Mouse (Mus musculus): ENCODE results near the gene Btbd19. TPM values are rescaled to one million over a fixed set of nuclear protein-coding genes. Genes with fewer than 3 reads are reported as not detected.
A peak's percentile ranks its signal among the peaks of the same experiment; 100 is the strongest.

Gene Btbd19
- polyA plus RNA-seq, 1 experiment from 2014 or later, result 4.1 TPM

DNA sequence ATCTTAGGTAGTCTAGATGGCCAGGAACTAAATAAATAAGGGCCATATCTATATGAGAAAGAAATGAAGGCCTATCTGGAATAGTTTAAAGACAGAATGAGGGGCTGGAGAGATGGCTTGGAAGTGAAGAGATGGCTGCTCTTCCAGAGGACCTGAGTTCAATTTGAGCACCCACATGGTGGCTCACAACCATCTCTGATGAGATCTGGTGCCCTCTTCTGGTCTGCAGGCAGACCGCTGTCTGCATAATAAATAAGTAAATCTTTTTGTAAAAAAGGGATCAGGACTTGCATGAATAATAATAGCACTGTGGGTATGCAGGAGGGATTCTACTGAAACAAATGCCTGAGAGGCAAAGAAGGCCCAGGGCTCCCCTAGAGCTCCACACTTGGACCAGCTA is 12.3 kb downstream of the Btbd19 start:
- no peaks in the 10 kb centered on the region for H3K27me3 ChIP-seq (ENCODE audit: control insufficient read depth, insufficient read depth, low read length)
- H3K9me3 ChIP-seq (ENCODE audit: control insufficient read depth, low read length), result no peaks in the 10 kb centered on the region
- H3K9ac ChIP-seq (ENCODE audit: low read length), result no peak overlapping the region
- 85% methylated on average over 1 of the region's 1 CpGs for WGBS
- H3K36me3 ChIP-seq (ENCODE audit: control insufficient read depth, insufficient read depth, low read length), result no peaks in the 10 kb centered on the region
- DNase-seq (ENCODE audit: low spot score) (no peak), ATAC-seq (ENCODE audit: insufficient number of reproducible peaks, low FRiP score, low TSS enrichment, low read depth) (no peak)
- H3K27ac ChIP-seq (replicated peaks; ENCODE audit: low read depth, low read length), result no peak overlapping the region
- H3K4me1 ChIP-seq (ENCODE audit: control insufficient read depth, insufficient read depth, low read length), result no peaks in the 10 kb centered on the region
- no peak overlapping the region for H3K4me3 ChIP-seq (ENCODE audit: low read depth, low read length)
- H3K4me2 ChIP-seq (ENCODE audit: low read depth, severe bottlenecking), result 0 out of 2 replicates have a peak overlapping the region, but pooled peaks have one; percentile 17

DNA sequence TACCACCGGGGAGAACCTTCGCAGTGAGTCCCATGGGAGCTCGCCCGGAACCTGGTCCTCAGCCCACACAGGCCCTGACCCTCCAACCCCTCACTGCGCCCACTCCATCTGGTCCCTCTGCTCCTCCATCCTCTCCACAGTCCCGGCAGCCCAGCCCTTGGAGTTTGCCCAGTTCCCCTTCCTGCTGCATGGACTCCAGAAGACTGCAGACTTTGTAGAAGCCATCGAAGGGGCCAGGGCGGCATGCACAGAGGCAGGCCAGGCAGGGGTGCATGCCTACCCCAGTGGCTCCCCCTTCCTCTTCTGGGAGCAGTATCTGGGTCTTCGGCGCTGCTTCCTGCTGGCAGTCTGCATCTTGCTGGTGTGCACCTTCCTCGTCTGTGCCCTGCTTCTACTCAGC is 14.5 kb downstream of the Btbd19 start:
- Histone ChIP-seq H3K27ac (replicated peaks; ENCODE audit: low read depth, low read length) (no peak overlapping the region), H3K4me3 (ENCODE audit: low read depth, low read length) (no peak overlapping the region), H3K36me3 (ENCODE audit: control insufficient read depth, insufficient read depth, low read length) (no peaks in the 10 kb centered on the region), H3K4me1 (ENCODE audit: control insufficient read depth, insufficient read depth, low read length) (no peaks in the 10 kb centered on the region), H3K4me2 (ENCODE audit: low read depth, severe bottlenecking) (no peak overlapping the region), H3K27me3 (ENCODE audit: control insufficient read depth, insufficient read depth, low read length) (no peaks in the 10 kb centered on the region), H3K9ac (ENCODE audit: low read length) (no peak overlapping the region), H3K9me3 (ENCODE audit: control insufficient read depth, low read length) (no peaks in the 10 kb centered on the region)
- 92% methylated on average over 11 of the region's 11 CpGs for WGBS
- no peak for DNase-seq (ENCODE audit: low spot score)
- ATAC-seq (ENCODE audit: insufficient number of reproducible peaks, low FRiP score, low TSS enrichment, low read depth), result no peak

DNA sequence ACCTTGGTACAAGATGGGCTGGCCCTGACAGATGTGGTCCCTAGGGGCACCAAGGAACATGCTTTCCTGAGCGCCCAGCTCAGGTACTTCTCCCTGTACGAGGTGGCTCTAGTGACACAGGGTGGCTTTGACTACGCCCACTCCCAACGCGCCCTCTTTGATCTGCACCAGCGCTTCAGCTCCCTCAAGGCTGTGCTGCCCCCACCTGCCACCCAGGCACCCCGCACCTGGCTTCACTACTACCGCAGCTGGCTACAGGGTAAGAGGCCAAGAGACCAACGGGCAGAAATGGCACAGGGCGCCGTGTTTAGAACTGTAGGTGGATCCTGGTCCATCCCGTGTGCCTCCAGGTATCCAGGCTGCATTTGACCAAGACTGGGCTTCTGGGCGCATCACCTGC is 15.3 kb downstream of the Btbd19 start:
- ATAC-seq (ENCODE audit: insufficient number of reproducible peaks, low FRiP score, low TSS enrichment, low read depth) (no peak), DNase-seq (ENCODE audit: low spot score) (no peak)
- H3K4me2 ChIP-seq (ENCODE audit: low read depth, severe bottlenecking), result no peak overlapping the region
- no peak overlapping the region for H3K4me3 ChIP-seq (ENCODE audit: low read depth, low read length)
- no peak overlapping the region for H3K27ac ChIP-seq (replicated peaks; ENCODE audit: low read depth, low read length)
- no peaks in the 10 kb centered on the region for H3K36me3 ChIP-seq (ENCODE audit: control insufficient read depth, insufficient read depth, low read length)
- no peaks in the 10 kb centered on the region for H3K4me1 ChIP-seq (ENCODE audit: control insufficient read depth, insufficient read depth, low read length)
- no peak overlapping the region for H3K9ac ChIP-seq (ENCODE audit: low read length)
- 93% methylated on average over 13 of the region's 13 CpGs for WGBS
- no peaks in the 10 kb centered on the region for H3K27me3 ChIP-seq (ENCODE audit: control insufficient read depth, insufficient read depth, low read length)
- no peaks in the 10 kb centered on the region for H3K9me3 ChIP-seq (ENCODE audit: control insufficient read depth, low read length)

DNA sequence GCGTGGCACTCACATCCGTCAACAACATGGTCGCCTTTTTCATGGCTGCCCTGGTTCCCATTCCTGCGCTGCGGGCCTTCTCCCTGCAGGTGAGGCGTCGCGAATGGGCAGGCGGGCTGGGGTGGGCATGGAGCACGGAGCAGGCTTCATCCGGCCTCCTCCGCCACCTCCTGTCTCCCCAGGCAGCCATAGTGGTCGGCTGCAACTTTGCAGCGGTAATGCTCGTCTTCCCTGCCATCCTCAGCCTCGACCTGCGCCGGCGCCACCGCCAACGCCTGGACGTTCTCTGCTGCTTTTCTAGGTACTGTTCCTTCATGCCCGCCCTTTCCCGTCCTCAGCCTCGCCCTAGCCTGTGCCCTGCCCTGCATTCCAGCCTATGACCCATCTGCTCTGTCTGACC is 16.2 kb downstream of the Btbd19 start:
- Histone ChIP-seq H3K36me3 (ENCODE audit: control insufficient read depth, insufficient read depth, low read length) (no peaks in the 10 kb centered on the region; the same call in 1 of the 2 replicates), H3K4me2 (ENCODE audit: low read depth, severe bottlenecking) (no peak overlapping the region), H3K27me3 (ENCODE audit: control insufficient read depth, insufficient read depth, low read length) (no peaks in the 10 kb centered on the region), H3K27ac (replicated peaks; ENCODE audit: low read depth, low read length) (no peak overlapping the region), H3K9ac (ENCODE audit: low read length) (no peak overlapping the region), H3K4me1 (ENCODE audit: control insufficient read depth, insufficient read depth, low read length) (no peaks in the 10 kb centered on the region), H3K9me3 (ENCODE audit: control insufficient read depth, low read length) (no peaks in the 10 kb centered on the region), H3K4me3 (ENCODE audit: low read depth, low read length) (no peak overlapping the region)
- 95% methylated on average over 25 of the region's 25 CpGs for WGBS
- no peak for DNase-seq (ENCODE audit: low spot score)
- no peak for ATAC-seq (ENCODE audit: insufficient number of reproducible peaks, low FRiP score, low TSS enrichment, low read depth)

DNA sequence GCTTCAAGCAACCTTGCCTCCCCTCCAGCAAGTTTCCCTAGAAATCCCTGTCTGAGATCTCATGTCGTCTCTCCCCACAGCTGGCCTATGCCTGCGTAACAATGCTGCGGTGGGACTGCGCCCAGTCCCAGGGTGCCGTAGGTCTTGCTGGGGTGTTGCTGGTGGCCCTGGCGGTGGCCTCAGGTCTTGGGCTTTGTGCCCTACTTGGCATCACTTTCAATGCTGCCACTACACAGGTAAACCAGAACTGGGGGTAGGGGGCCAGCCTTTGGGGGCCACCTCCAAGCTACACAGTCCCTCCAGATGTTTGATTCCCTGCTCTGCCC is 17.0 kb downstream of the Btbd19 start:
- WGBS, result 97% methylated on average over 6 of the region's 6 CpGs
- Histone ChIP-seq H3K4me2 (ENCODE audit: low read depth, severe bottlenecking) (no peak overlapping the region), H3K27me3 (ENCODE audit: control insufficient read depth, insufficient read depth, low read length) (no peaks in the 10 kb centered on the region), H3K9ac (ENCODE audit: low read length) (no peak overlapping the region), H3K36me3 (ENCODE audit: control insufficient read depth, insufficient read depth, low read length) (no peaks in the 10 kb centered on the region; the same call in 1 of the 2 replicates), H3K4me3 (ENCODE audit: low read depth, low read length) (no peak overlapping the region), H3K4me1 (ENCODE audit: control insufficient read depth, insufficient read depth, low read length) (no peaks in the 10 kb centered on the region), H3K27ac (replicated peaks; ENCODE audit: low read depth, low read length) (no peak overlapping the region), H3K9me3 (ENCODE audit: control insufficient read depth, low read length) (no peaks in the 10 kb centered on the region)
- ATAC-seq (ENCODE audit: insufficient number of reproducible peaks, low FRiP score, low TSS enrichment, low read depth) (no peak), DNase-seq (ENCODE audit: low spot score) (no peak)

DNA sequence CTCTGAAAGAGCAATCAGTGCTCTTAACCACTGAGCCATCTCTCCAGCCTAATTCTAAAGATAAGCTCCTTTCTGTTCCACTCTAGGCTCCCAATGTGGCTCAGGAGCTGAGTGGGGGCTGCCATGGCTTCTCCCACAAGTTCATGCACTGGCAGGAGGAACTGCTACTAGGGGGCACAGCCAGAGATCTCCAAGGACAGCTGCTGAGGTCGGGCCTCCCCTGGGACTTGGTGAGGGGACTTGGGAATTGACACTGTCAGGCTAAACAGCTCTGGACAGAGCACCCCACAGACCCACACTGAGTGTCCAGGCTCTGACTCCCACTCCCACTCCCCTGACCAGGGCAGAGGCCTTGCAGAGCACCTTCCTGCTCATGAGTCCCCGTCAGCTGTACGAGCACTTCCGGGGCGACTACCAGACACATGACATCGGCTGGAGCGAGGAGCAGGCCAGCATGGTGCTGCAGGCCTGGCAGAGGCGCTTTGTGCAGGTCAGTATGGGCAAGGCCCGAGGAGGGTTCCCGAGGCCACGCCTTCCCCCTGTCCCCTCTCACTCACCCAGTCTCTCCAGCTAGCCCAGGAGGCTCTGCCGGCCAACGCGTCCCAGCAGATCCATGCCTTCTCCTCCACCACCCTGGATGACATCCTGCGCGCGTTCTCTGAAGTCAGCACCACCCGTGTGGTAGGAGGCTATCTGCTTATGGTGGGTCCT is 17.6 kb downstream of the Btbd19 start:
- Histone ChIP-seq H3K36me3 (ENCODE audit: control insufficient read depth, insufficient read depth, low read length) (no peaks in the 10 kb centered on the region; the same call in 1 of the 2 replicates), H3K4me3 (ENCODE audit: low read depth, low read length) (no peak overlapping the region), H3K9ac (ENCODE audit: low read length) (no peak overlapping the region), H3K9me3 (ENCODE audit: control insufficient read depth, low read length) (no peaks in the 10 kb centered on the region), H3K4me2 (ENCODE audit: low read depth, severe bottlenecking) (no peak overlapping the region), H3K4me1 (ENCODE audit: control insufficient read depth, insufficient read depth, low read length) (no peaks in the 10 kb centered on the region), H3K27ac (replicated peaks; ENCODE audit: low read depth, low read length) (no peak overlapping the region), H3K27me3 (ENCODE audit: control insufficient read depth, insufficient read depth, low read length) (no peaks in the 10 kb centered on the region)
- DNase-seq (ENCODE audit: low spot score), result no peak
- 90% methylated on average over 18 of the region's 18 CpGs for WGBS
- ATAC-seq (ENCODE audit: insufficient number of reproducible peaks, low FRiP score, low TSS enrichment, low read depth), result no peak

DNA sequence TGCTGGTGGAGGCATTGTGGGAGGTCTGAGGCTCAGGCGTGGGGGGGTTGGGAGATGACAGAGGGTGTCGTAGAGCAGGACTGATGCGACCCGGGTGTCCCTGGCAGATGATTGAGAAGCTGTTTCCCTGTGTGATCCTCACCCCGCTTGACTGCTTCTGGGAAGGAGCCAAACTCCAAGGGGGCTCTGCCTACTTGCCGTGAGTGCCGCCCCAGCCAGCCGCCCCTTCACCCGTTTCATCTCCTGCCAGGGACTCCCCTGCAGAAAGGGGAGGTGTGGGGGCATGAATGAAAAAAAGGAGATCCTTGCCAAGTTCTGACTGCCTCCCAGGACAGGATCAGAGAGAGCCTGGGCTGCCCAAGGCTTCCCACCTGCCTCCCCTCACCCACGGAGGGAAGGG is 20.4 kb downstream of the Btbd19 start:
- no peaks in the 10 kb centered on the region; the same call in 1 of the 2 replicates for H3K36me3 ChIP-seq (ENCODE audit: control insufficient read depth, insufficient read depth, low read length)
- ATAC-seq (ENCODE audit: insufficient number of reproducible peaks, low FRiP score, low TSS enrichment, low read depth) (no peak), DNase-seq (ENCODE audit: low spot score) (no peak)
- no peaks in the 10 kb centered on the region for H3K27me3 ChIP-seq (ENCODE audit: control insufficient read depth, insufficient read depth, low read length)
- H3K4me3 ChIP-seq (ENCODE audit: low read depth, low read length), result no peak overlapping the region
- H3K4me2 ChIP-seq (ENCODE audit: low read depth, severe bottlenecking), result no peak overlapping the region
- H3K9me3 ChIP-seq (ENCODE audit: control insufficient read depth, low read length), result no peaks in the 10 kb centered on the region
- 70% methylated on average over 10 of the region's 10 CpGs for WGBS
- no peaks in the 10 kb centered on the region for H3K4me1 ChIP-seq (ENCODE audit: control insufficient read depth, insufficient read depth, low read length)
- H3K9ac ChIP-seq (ENCODE audit: low read length), result no peak overlapping the region; the same call in 1 of the 2 replicates
- H3K27ac ChIP-seq (replicated peaks; ENCODE audit: low read depth, low read length), result no peak overlapping the region

GRCm38 (mm10) chr4:117104672-117105071 is 20.9 kb downstream of the Btbd19 start:
- ATAC-seq (ENCODE audit: insufficient number of reproducible peaks, low FRiP score, low TSS enrichment, low read depth), result no peak

GRCm38 (mm10) chr4:117101218-117101617 is 24.3 kb downstream of the Btbd19 start:
- H3K4me2 ChIP-seq (ENCODE audit: low read depth, severe bottlenecking), result no peak overlapping the region
- DNase-seq (ENCODE audit: low spot score) (peak; percentile 63), ATAC-seq (ENCODE audit: insufficient number of reproducible peaks, low FRiP score, low TSS enrichment, low read depth) (no peak)
- H3K27ac ChIP-seq (replicated peaks; ENCODE audit: low read depth, low read length), result no peak overlapping the region
- H3K4me3 ChIP-seq (ENCODE audit: low read depth, low read length), result no peak overlapping the region
- no peaks in the 10 kb centered on the region; the same call in 1 of the 2 replicates for H3K36me3 ChIP-seq (ENCODE audit: control insufficient read depth, insufficient read depth, low read length)
- WGBS, result 47% methylated on average over 7 of the region's 7 CpGs
- H3K9ac ChIP-seq (ENCODE audit: low read length), result no peak overlapping the region
- no peaks in the 10 kb centered on the region for H3K27me3 ChIP-seq (ENCODE audit: control insufficient read depth, insufficient read depth, low read length)
- H3K4me1 ChIP-seq (ENCODE audit: control insufficient read depth, insufficient read depth, low read length), result peaks cover 3% of the 10 kb centered on the region; the same call in 1 of the 2 replicates
- no peaks in the 10 kb centered on the region for H3K9me3 ChIP-seq (ENCODE audit: control insufficient read depth, low read length)

More at GRCm38 (mm10) chr4:117104672-117105071, 20.9 kb downstream of the Btbd19 start:
- no peak overlapping the region for H3K4me3 ChIP-seq (ENCODE audit: low read depth, low read length)
- WGBS, result 81% methylated on average over 10 of the region's 10 CpGs
- H3K36me3 ChIP-seq (ENCODE audit: control insufficient read depth, insufficient read depth, low read length), result no peaks in the 10 kb centered on the region; the same call in 1 of the 2 replicates
- no peak for DNase-seq (ENCODE audit: low spot score)
- no peaks in the 10 kb centered on the region for H3K4me1 ChIP-seq (ENCODE audit: control insufficient read depth, insufficient read depth, low read length)
- H3K27me3 ChIP-seq (ENCODE audit: control insufficient read depth, insufficient read depth, low read length), result no peaks in the 10 kb centered on the region
- H3K27ac ChIP-seq (replicated peaks; ENCODE audit: low read depth, low read length), result no peak overlapping the region
- no peak overlapping the region for H3K4me2 ChIP-seq (ENCODE audit: low read depth, severe bottlenecking)
- no peaks in the 10 kb centered on the region for H3K9me3 ChIP-seq (ENCODE audit: control insufficient read depth, low read length)
- no peak overlapping the region for H3K9ac ChIP-seq (ENCODE audit: low read length)

Data from limb, embryonic 11.5 days (tissue).